Mouse (Mus musculus) cerebellum, adult 8-10 months (tissue): ENCODE measurements around the gene Jag1.

ENCODE experiments used
- DNase-seq: peaks from one replicate; pipeline ENCODE4 v3.0.0; 2022

Gene Jag1

DNA sequence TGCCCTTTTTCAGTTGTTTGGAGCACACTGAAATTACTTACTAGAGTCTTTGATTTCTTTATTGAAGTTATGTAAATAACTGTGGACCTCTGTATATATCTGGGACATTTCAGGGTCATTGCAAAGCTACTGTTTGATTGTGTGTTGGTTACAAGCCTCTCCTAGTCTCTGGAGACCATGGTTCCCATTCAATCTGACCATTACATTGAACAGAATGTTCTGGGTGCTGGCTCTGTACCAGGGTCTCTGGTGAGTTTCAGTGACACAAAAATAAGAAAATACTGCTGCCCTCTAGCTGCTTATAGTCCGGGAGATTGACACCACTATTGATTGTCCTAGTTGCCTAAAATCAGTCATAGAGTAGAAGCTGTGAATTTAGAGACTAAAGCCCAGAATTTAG, 66.5 kb downstream of the Jag1 start:
- DNase-seq: no peak

DNA sequence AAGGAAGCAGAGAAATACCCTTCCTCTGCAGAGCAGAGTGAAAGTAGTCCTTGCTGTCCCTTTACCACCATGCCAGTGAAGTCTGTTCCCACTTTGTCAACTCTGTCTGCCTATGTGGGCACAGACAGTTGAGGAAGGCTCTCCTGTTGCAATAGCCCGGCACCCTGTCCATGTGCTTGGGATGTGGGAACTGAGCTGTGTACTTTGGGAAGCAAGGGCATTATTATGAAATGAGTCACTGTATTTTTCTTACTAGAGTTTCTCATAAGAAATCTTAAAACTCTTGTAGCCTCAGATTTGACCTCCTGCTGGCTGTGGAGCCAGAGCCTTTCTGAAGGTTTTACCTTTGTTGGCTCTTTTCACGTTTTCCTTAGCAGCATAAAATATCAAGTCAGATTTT, 67.1 kb downstream of the Jag1 start:
- no peak for DNase-seq

DNA sequence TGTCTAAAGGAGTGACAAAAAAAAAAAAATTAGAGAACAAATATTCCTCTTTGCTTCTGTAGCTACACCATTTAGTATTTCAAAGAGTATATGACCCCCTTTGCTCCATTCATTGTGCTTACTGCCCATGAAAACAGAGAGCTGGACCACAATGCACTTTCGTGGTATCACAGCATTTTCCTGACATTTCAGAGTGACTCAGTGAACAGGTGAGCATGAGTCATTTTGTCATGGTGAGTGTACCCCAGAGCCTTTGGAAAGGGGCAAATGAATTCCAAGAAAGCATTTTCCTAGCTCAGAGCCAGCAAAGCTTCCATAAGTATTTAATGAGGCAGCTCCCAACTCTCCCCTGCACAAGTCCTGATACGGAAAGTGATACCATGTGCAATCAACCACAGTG, 72.3 kb downstream of the Jag1 start:
- no peak for DNase-seq
